Mouse (Mus musculus) liver, embryonic 14.5 days (tissue): ENCODE results near the gene Zfp629.

Experiments used
- CTCF ChIP-seq: IDR thresholded peaks from 2 replicates; pipeline ENCODE4 v1.5.1; 2016; ENCODE audit warnings: antibody characterized with exemption, low read depth, control low read depth
- EP300 ChIP-seq: IDR thresholded peaks from 2 replicates; pipeline ENCODE4 v1.6.1; 2016; ENCODE audit warnings: antibody characterized with exemption, low read depth

GRCm38 (mm10) chr7:127596747-127597146, 18.9 kb downstream of the Zfp629 start:
- no peak for TF ChIP-seq CTCF
- no peak for TF ChIP-seq EP300
